Mouse (Mus musculus) lung, postnatal 0 days (tissue): ENCODE results near the gene Spats2.

Source experiments
- CTCF ChIP-seq: IDR thresholded peaks from 2 replicates; pipeline ENCODE4 v1.5.1; 2016; ENCODE audit warnings: antibody characterized with exemption, mild to moderate bottlenecking
- EP300 ChIP-seq: IDR thresholded peaks from 2 replicates; pipeline ENCODE4 v1.6.1; 2016; ENCODE audit warnings: antibody characterized with exemption, mild to moderate bottlenecking, control low read depth

DNA sequence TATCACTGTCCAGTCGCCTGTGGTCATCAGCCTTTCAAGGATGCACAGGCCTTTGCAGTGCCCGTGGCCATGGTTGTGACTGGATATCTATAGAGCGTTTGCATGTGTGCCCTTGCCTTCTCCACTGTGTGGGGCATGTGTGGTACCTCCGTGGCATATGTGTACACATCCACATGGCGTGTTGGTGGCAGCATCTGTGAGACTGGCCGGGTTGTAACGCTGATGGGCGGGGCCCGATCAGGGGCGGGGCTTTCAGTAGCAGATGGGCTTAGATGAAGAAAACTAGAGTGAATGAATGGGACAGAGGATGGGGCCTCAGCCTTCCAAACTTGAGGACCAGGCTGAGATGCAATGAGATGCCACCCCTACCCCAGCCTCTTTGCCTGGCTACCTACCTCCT is 106.3 kb downstream of the Spats2 start:
- TF ChIP-seq CTCF (no peak), EP300 (no peak)
